Mouse (Mus musculus): ENCODE results near the gene Tmem25.

DNA sequence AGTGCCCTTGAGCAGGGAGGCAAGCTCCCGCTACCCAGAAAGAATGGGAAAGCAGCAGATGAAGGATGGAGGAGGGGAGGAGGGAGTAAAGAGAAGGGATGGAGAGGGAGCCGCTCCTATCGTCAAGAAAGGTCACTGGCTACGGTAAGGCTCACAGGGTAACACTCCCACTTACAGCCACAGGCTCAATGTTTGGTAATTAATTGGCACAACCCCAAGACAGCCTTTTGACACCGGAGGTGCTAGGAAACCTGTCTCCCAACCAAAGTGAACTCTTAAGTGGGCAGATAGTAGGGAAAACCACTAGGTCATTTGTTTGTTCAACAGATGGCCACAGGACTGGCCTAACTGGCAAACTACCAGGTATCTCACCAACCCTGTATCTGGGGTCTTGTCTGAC is 8.0 kb upstream of the Tmem25 start:
- TF ChIP-seq CTCF (IDR thresholded peaks at IDR 0.05; ENCODE audit: borderline replicate concordance, insufficient read depth, low read depth, low read length) = no peak
- TF ChIP-seq POLR2A (IDR thresholded peaks at IDR 0.05; ENCODE audit: borderline replicate concordance, insufficient read depth, low read length) = no peak
